Mouse (Mus musculus) embryonic facial prominence, embryonic 13.5 days (tissue): ENCODE results near the gene Bri3bp. TPM values are rescaled to one million over a fixed set of nuclear protein-coding genes. Genes with fewer than 3 reads are reported as not detected.

Experiments used
- ATAC-seq: fragments of 200-750 bp; cut with Nextera tagmentation; 2 replicates; pipeline ENCODE4 v1.8.0; 2017; ENCODE audit warnings: low read depth; ENCODE audit not compliant: insufficient number of reproducible peaks, insufficient read depth, low FRiP score, low TSS enrichment
- H3K27ac ChIP-seq: fragments of 300-500 bp; sonication (generic); 2 replicates; pipeline ENCODE4 v1.5.1; 2015; ENCODE audit warnings: moderate library complexity, mild to moderate bottlenecking, inconsistent platforms
- H3K27me3 ChIP-seq: fragments of 300-500 bp; sonication (generic); 2 replicates; pipeline ENCODE4 v1.6.1; 2015; ENCODE audit warnings: mild to moderate bottlenecking, inconsistent platforms
- H3K36me3 ChIP-seq: fragments of 300-500 bp; sonication (generic); 2 replicates; pipeline ENCODE4 v1.6.1; 2015; ENCODE audit warnings: mild to moderate bottlenecking, inconsistent platforms
- H3K4me1 ChIP-seq: fragments of 300-500 bp; sonication (generic); 2 replicates; pipeline ENCODE4 v1.6.1; 2015; ENCODE audit warnings: inconsistent platforms
- H3K4me2 ChIP-seq: fragments of 300-500 bp; sonication (generic); 2 replicates; pipeline ENCODE4 v1.6.1; 2015; ENCODE audit warnings: moderate library complexity, mild to moderate bottlenecking, inconsistent platforms
- H3K4me3 ChIP-seq: fragments of 300-500 bp; sonication (generic); 2 replicates; pipeline ENCODE4 v1.5.1; 2015; ENCODE audit warnings: mild to moderate bottlenecking, inconsistent platforms
- H3K9ac ChIP-seq: fragments of 300-500 bp; sonication (generic); 2 replicates; pipeline ENCODE4 v1.6.1; 2015; ENCODE audit warnings: mild to moderate bottlenecking, inconsistent platforms
- H3K9me3 ChIP-seq: fragments of 300-500 bp; sonication (generic); 2 replicates; pipeline ENCODE4 v1.6.1; 2016; ENCODE audit warnings: inconsistent platforms
- WGBS: fragments of 180-500 bp; shearing (Covaris S2); methylation state at CpG from one replicate; pipeline ENCODE4 v1.1.7; 2015; ENCODE audit warnings: mixed read lengths; 5-methylcytosine and 5-hydroxymethylcytosine counted together
- polyA plus RNA-seq: library from polyadenylated mRNA; unstranded; fragments of >200 nt; fragmentation: Nextera tagmentation; extraction: Ambion mirVana; gene quantifications from 2 replicates; pipeline ENCODE4 v1.2.1, GENCODE M21; 2015

Bri3bp gene
- polyA plus RNA-seq, 1 experiment from 2014 or later: 36.1 TPM

DNA sequence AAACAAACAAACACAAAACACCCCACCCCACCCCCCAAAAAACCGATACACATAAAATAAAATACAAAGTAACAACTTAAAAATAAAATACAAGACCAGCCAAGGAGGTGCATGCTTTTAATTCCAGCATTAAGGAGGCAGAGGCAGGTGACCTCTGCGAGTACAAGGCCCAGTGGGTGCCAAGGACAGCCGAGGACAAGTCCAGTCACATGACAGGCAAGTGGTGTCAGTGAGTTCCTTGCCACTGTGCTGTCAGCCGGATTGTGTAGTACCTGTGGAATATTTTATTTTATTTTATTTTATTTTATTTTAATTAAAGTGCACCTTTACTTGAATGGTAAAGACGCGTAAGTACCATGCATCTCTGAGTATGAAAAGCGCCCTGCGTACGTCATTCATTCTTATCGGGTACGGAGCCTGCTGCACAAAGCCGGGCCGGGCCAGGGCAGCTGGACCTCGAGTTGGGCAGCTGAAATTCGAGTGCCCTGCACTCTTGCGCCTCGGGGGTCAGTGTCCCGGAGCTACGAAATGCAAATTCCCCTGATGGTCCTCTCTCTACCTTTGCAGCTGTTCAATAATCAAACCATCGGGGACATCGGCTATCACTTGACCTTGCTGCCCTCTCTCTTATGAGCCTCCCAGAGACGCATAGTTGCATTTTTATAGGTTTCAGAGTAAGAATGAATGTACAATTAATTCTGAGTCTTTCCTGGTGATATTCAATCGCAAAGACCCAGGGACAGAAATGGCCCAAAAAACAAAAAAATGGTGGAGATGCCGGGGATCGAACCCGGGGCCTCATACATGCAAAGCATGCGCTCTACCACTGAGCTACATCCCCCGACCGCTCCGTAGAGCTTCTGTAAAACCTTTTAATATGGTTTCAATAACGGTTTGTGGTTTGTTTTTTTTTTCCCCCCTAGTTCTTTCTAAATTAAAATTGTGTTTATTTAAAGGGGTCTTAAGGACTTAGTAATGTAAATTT lies 37.6 kb upstream of the Bri3bp start:
- Histone ChIP-seq H3K27ac (no peak overlapping the region), H3K4me3 (peak overlapping the region; percentile 69), H3K9ac (peak overlapping the region; percentile 57; the same call in 1 of the 2 replicates), H3K36me3 (no peaks in the 10 kb centered on the region), H3K4me1 (peaks cover 13% of the 10 kb centered on the region), H3K9me3 (no peaks in the 10 kb centered on the region), H3K4me2 (peak overlapping the region; percentile 82), H3K27me3 (no peaks in the 10 kb centered on the region)
- no peak for ATAC-seq
- WGBS: 13% methylated on average over 31 of the region's 31 CpGs

DNA sequence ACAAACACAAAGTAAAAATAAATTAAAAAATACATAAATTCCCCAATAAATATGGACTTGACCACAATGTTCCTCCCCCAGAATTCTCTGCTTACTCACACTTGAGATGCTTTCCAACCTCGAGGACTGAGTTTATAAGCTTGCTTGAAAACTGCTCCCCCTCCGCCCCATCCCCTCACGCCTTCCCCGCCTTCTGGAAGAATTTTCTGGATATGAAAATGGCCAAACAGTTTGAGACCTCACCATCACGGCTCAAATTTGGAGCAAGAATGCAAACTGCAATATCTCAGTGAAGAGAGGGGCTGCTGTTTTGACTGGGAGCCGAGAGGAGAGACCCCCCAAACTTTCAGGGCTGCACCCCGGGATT lies 36.8 kb upstream of the Bri3bp start:
- H3K9ac ChIP-seq: peak overlapping the region; percentile 75
- WGBS: 2% methylated on average over 7 of the region's 7 CpGs
- no peaks in the 10 kb centered on the region for H3K36me3 ChIP-seq
- H3K9me3 ChIP-seq: no peaks in the 10 kb centered on the region
- peak overlapping the region; percentile 82 for H3K4me2 ChIP-seq
- H3K27me3 ChIP-seq: no peaks in the 10 kb centered on the region
- peak overlapping the region; percentile 69 for H3K4me3 ChIP-seq
- ATAC-seq: no peak
- H3K4me1 ChIP-seq: peaks cover 13% of the 10 kb centered on the region
- H3K27ac ChIP-seq: peak overlapping the region; percentile 90

DNA sequence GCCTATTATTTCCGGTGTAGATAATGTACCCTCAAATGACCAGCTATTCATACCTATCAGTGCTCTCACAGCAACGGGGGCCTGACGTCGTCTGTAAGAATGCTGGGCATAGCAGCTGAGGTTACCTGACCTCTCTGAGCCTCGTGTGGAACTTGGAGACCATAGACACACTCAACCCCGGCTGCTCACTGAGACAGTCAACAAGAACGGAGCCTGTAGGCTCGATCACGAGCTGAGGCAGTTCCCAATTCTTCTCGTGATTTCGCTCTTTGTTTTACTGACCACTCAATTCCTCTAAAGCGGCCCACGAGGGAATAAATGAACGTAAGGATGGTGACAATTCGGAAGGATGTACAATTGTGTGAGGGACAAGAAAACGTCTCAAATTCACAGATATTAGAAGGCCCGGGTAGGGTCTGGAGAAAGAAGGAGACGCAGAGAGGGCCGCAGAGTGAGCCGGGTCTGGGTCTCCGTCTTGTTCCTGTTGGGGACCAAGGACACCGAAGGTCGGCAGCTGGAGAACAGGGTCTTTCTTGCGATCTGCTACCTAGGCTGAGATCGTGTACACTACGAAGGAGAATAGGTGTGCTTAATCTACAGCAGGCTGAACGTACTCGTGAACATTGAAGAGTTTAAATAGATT lies 36.3 kb upstream of the Bri3bp start:
- peak overlapping the region; percentile 69 for H3K4me3 ChIP-seq
- peak overlapping the region; percentile 90 for H3K27ac ChIP-seq
- peak overlapping the region; percentile 75 for H3K9ac ChIP-seq
- no peaks in the 10 kb centered on the region for H3K27me3 ChIP-seq
- peak overlapping the region; percentile 82 for H3K4me2 ChIP-seq
- H3K4me1 ChIP-seq: peaks cover 17% of the 10 kb centered on the region
- H3K36me3 ChIP-seq: no peaks in the 10 kb centered on the region
- no peaks in the 10 kb centered on the region for H3K9me3 ChIP-seq
- 0 out of 2 replicates have a peak, but pooled peaks have one; percentile 35 for ATAC-seq
- under 1% methylated on average over 28 of the region's 28 CpGs for WGBS

DNA sequence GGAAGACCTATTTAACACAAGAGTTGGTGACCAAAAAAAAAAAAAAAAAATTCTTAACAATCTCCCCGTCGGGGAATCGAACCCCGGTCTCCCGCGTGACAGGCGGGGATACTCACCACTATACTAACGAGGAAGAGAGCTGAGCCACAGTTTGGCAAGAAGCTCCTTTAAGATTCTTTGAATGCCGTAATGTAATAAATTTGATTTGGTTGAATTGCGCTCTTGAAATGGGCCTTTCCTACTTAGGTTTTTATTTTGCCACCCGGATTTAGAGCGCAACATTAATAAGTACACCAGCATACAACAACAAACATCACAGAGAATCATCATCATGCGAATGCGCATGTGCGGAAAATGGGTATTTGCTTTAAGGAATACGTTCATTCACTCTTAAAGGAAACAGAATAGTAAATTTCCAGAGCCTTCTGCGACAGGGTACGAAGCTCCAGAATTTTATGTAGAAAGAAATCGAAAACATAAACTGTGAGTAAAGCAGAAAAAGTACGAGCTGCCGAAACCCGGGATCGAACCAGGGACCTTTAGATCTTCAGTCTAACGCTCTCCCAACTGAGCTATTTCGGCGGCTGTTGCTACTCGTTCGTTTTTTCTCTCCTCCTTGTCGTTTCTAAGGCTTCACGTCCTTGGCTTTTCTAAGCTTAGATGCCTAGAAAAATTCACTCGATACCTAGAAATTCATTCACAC lies 35.7 kb upstream of the Bri3bp start:
- H3K9me3 ChIP-seq: no peaks in the 10 kb centered on the region
- H3K27ac ChIP-seq: peak overlapping the region; percentile 90
- WGBS: under 1% methylated on average over 31 of the region's 31 CpGs
- H3K27me3 ChIP-seq: no peaks in the 10 kb centered on the region
- H3K4me2 ChIP-seq: peak overlapping the region; percentile 82
- peak overlapping the region; percentile 69 for H3K4me3 ChIP-seq
- H3K36me3 ChIP-seq: no peaks in the 10 kb centered on the region
- ATAC-seq: peak; percentile 73
- peaks cover 21% of the 10 kb centered on the region for H3K4me1 ChIP-seq
- H3K9ac ChIP-seq: peak overlapping the region; percentile 75

DNA sequence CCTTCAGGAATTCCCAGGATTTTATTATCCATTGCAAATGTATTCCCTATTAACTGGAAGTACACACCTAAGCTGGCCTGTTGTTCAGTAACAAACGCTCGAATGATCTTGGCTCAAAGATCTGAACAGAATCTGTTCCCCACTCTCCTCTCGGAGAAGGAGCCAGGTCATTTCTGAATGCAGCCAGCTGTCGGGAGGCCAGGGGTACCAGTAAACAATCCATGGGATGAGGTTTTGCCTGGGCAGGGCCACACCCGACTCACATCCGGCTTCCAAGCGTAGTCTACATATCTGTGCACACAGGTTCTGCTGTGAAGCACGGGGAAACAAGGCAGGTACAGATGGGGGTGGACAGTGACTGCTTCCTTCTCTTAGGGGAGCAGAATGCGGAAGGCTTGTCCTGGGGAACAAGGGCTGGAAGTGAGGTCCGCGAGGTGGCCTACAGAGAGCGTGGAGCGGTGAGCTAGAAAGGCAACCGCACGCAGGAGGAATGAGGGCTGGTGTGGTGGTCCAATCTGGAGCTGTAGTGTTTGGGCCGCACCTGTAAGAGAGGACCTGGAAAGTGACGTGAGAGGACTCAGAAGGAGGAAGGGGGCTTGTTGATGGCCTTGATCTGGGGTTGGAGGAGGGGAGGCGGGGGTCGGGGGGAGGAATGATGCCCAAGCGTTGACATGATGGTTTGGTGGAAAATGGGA lies 34.9 kb upstream of the Bri3bp start:
- peaks cover 21% of the 10 kb centered on the region for H3K4me1 ChIP-seq
- H3K27me3 ChIP-seq: no peaks in the 10 kb centered on the region
- peak overlapping the region; percentile 82 for H3K4me2 ChIP-seq
- H3K9ac ChIP-seq: peak overlapping the region; percentile 74
- no peaks in the 10 kb centered on the region for H3K9me3 ChIP-seq
- H3K4me3 ChIP-seq: peak overlapping the region; percentile 69
- ATAC-seq: no peak
- no peaks in the 10 kb centered on the region for H3K36me3 ChIP-seq
- 2% methylated on average over 20 of the region's 20 CpGs for WGBS
- peak overlapping the region; percentile 89 for H3K27ac ChIP-seq

DNA sequence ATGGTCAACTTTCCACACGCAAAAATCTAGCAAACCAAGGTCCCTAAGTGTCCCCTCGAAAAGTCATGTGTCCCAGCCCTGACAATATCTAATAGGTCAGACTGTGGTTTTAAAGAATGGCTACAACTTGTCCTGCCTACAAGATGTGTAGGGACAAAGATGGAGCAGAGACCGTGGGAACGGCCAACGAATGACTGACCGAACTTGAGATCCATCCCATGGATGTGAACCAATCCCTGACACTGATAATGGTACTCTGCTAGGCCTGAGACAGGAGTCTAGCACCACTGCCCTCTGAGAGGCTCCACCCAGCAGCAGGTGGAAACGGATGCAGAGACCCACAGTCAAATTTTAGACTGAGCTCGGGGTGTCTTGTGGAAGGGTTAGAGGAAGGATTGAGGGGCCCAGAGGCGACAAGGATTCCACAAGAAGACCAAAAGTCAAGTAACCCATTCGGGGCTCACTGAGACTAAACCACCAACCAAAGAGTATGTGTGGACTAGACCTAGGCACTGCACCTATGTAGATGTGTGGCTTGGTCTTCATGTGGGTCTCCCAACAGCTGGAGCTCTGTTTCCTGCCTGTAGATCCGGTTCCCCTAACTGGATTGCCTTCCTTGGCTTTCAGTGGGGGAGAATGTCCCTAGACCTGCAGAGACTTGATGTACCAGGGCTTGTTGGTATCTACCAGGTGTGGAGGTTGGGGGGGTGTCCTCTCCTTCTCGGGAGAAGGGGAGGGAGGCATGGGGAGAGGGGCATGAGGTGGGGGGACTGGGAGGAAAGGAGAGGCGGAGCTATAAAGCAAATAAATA lies 34.1 kb upstream of the Bri3bp start:
- Histone ChIP-seq H3K27me3 (no peaks in the 10 kb centered on the region), H3K9me3 (no peaks in the 10 kb centered on the region), H3K27ac (peak overlapping the region; percentile 89; the same call in 1 of the 2 replicates), H3K4me2 (peak overlapping the region; percentile 82), H3K4me1 (peaks cover 21% of the 10 kb centered on the region), H3K9ac (peak overlapping the region; percentile 74), H3K4me3 (peak overlapping the region; percentile 69), H3K36me3 (no peaks in the 10 kb centered on the region)
- ATAC-seq: no peak
- 54% methylated on average over 13 of the region's 13 CpGs for WGBS

DNA sequence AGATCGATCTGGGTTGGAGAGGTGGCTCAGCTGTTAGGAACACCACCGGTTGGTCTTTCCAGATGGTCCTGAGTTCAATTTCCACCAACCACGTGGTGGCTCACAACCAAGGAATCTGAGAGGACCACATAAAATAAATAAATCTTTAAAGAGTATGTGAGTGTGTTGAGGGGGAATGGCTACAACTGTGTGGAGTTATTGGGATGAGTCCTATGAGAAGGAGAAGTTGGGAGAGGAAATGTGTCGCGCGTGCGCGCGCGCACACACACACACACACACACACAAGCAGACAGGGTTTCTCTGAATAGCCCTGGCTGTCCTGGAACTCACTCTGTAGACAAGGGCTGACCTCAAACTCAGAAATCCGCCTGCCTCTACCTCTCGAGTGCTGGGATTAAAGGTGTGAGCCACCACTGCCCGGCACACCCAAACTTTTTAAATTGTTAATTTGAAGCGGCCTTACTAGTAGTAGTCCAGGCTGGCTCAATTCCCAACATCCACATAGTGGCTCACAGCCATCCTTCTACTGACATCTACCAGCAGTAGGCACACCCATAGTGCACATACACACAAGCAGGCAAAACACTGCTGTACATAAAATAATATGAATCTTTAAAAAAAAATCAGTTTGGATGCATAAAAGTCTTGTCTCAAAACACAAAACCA lies 33.3 kb upstream of the Bri3bp start:
- Histone ChIP-seq H3K4me1 (peaks cover 21% of the 10 kb centered on the region), H3K9ac (no peak overlapping the region), H3K36me3 (0 out of 2 replicates have a peak, but pooled peaks cover 1% of the 10 kb centered on the region), H3K27me3 (no peaks in the 10 kb centered on the region), H3K4me3 (peak overlapping the region; percentile 41), H3K27ac (0 out of 2 replicates have a peak overlapping the region, but pooled peaks have one; percentile 7), H3K9me3 (no peaks in the 10 kb centered on the region), H3K4me2 (peak overlapping the region; percentile 52)
- WGBS: 67% methylated on average over 14 of the region's 14 CpGs
- ATAC-seq: no peak

DNA sequence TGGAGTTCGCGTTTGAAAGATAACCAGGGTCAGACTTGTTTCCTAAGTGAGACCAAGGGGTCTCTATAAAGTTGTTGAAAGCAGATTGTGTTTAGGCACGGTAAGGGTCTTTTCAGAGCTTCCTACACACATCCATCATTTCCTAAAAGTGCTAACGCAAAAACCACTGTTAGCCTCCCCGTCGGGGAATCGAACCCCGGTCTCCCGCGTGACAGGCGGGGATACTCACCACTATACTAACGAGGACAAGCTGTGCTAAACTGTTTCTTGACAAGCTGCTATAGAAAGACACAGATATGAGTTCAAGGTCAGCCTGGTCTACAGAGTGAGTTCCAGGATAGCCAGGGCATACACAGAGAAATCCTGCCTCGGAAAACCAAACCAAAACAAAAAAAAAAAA lies 32.5 kb upstream of the Bri3bp start:
- ATAC-seq: 0 out of 2 replicates have a peak, but pooled peaks have one; percentile 0
- H3K27ac ChIP-seq: peak overlapping the region; percentile 60; the same call in 1 of the 2 replicates

DNA sequence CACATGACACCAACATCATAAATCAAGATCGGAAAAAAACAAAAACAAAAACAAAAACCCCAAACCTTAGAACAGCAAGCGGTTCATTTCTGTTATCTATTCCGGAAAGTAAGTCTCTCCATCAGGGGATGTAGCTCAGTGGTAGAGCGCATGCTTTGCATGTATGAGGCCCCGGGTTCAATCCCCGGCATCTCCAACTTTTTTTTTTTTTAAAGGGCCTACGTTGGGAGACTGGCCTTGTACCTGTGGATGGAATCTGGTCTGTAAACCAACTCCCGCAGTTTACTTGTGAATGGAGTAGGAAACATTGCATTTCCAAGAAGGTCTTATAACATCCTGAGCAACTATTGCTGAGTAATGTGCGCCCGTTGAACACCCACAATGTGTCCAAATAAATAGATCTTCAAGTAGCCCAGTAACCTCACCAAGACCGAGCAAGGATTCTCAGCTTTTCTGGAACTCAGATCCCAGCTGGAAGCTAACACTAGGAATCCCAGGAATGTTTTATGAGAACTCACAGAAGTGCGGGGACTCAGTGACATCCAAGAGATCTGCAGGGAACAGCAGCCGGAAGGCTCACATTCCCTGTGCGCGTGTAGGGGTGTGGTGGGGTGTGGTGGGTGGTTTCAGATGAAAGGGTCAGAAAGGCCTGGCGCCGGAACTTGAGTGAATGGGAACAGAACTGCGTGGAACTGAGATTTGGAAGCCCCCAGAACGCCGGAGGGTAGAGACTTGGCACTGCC lies 31.8 kb upstream of the Bri3bp start:
- Histone ChIP-seq H3K27ac (peak overlapping the region; percentile 60; the same call in 1 of the 2 replicates), H3K4me3 (peak overlapping the region; percentile 41), H3K9ac (0 out of 2 replicates have a peak overlapping the region, but pooled peaks have one; percentile 21), H3K9me3 (no peaks in the 10 kb centered on the region), H3K27me3 (no peaks in the 10 kb centered on the region), H3K4me1 (peaks cover 18% of the 10 kb centered on the region), H3K36me3 (peaks cover 15% of the 10 kb centered on the region), H3K4me2 (peak overlapping the region; percentile 52)
- no peak for ATAC-seq
- 6% methylated on average over 20 of the region's 20 CpGs for WGBS

More for the DNA sequence above, 32.5 kb upstream of the Bri3bp start:
- no peak overlapping the region for H3K9ac ChIP-seq
- H3K9me3 ChIP-seq: no peaks in the 10 kb centered on the region
- peaks cover 9% of the 10 kb centered on the region for H3K36me3 ChIP-seq
- no peaks in the 10 kb centered on the region for H3K27me3 ChIP-seq
- H3K4me1 ChIP-seq: peaks cover 19% of the 10 kb centered on the region
- peak overlapping the region; percentile 41 for H3K4me3 ChIP-seq
- peak overlapping the region; percentile 52 for H3K4me2 ChIP-seq
- WGBS: under 1% methylated on average over 13 of the region's 13 CpGs
